Mouse (Mus musculus) right cerebral cortex, adult 2 months (tissue): ENCODE results near the gene Lrrtm3.

ENCODE experiments used
- DNase-seq, 2 experiments: peaks; one replicate each; pipeline ENCODE4 v3.0.0; 2021 to 2022; ENCODE audit warnings: low spot score in 2 of 2

The Lrrtm3 gene

GRCm38 (mm10) chr10:63899891-63900290 is 190.2 kb downstream of the Lrrtm3 start:
- DNase-seq = no peak

- DNase-seq = no peak
Observed at GRCm38 (mm10) chr10:63894612-63895011, 195.5 kb downstream of the Lrrtm3 start.

GRCm38 (mm10) chr10:63886449-63887088 is 203.5 kb downstream of the Lrrtm3 start:
- DNase-seq = peak in 1 of 2 experiments; percentile 20

GRCm38 (mm10) chr10:63880462-63880903 is 209.6 kb downstream of the Lrrtm3 start:
- DNase-seq = peak in 1 of 2 experiments; percentile 10
